Mouse (Mus musculus) T-helper 17 cell (primary cell): ENCODE results near the gene Fbxw2.
"Not testable (repeated sequence)": the region's sequence is repeated elsewhere in the genome, so short reads cannot be mapped to it uniquely, and the experiment has no call there.

Experiments
- in situ Hi-C, 2 experiments: fragments of 300-600 bp; cut with MboI, MseI; formaldehyde crosslinking; loops; 1 replicate in 1 of 2; 2 replicates in 1 of 2; pipeline ENCODE4 v1.15.1; 2025; ENCODE audit warnings: high pct_unique_total_duplicates in 2 of 2

Gene Fbxw2

DNA sequence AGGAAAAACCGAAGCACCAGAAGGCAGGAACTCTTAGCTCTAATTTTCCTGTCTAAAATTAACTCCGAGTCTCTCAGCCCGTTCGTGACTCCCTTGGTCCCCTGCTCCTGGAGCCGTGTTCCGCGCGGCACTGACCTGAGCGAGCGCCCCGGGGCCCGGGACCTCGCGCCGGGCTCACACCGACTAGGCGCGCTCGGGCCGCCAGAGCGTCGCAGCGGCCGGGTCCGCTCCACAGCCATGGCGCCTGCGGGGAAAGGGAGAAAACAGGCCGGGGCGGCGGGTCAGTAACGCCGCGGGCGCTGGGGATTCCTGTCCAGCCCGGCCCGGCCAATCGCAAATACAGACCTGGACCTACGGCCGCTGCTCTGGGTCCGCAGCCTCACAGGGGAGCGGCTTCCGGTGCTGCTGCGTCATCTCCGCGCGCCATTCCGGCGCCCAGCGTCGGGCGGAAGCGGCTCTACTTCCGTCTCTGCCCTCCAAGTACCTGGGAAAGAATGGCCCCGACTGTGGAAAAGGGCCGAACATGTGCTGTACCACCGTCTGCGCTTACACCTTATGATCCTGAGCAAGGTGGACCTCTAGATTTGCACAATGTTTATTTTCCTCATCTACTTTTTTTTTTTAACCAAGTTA is at the start of gene Fbxw2:
TSS of gene Fbxw2 (minus strand) at position 485 of the 633 bp plus-strand sequence.
- in situ Hi-C loops = no loop called here

- in situ Hi-C loops = loop anchor here (5.0 to 25.0 kb wide), 2 partner anchors 92 to 463 kb away; partner anchors contain the start of gene Mapkap1 (in 1 of the 2)
These were observed 48.8 kb upstream of the Fbxw2 start, which contains the start of gene Psmd5 for GRCm38 (mm10) chr2:34874816-34875345. Psmd5 (minus strand) TSS chr2:34874968.

DNA sequence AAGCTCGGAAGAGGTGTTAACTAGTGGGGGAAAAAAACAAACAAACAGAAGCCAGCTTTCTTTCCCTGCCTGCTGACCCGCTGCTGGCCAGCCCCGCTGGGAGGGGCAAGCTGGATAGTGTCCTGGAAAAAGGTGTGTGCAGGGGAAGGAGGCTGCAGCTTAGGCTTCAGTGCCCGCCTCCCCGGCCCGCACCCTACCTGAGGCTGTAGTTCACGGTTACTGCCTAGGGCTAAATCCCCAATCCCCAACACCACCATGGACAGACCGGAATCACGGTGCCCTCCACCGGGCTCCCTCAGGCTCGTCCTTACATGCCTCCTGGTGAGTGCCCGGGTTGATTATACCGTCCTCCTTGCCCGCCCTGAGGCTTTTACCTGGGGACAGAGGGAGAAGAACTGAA is 48.2 kb upstream of the Fbxw2 start, which contains the start of gene Cutal:
TSS of gene Cutal (plus strand) at position 126 of the 400 bp plus-strand sequence.
- in situ Hi-C loops = loop anchor here in 1 of 2 experiments (5.0 kb wide), 1 partner anchor 93 kb away; no protein-coding TSS in a partner anchor

DNA sequence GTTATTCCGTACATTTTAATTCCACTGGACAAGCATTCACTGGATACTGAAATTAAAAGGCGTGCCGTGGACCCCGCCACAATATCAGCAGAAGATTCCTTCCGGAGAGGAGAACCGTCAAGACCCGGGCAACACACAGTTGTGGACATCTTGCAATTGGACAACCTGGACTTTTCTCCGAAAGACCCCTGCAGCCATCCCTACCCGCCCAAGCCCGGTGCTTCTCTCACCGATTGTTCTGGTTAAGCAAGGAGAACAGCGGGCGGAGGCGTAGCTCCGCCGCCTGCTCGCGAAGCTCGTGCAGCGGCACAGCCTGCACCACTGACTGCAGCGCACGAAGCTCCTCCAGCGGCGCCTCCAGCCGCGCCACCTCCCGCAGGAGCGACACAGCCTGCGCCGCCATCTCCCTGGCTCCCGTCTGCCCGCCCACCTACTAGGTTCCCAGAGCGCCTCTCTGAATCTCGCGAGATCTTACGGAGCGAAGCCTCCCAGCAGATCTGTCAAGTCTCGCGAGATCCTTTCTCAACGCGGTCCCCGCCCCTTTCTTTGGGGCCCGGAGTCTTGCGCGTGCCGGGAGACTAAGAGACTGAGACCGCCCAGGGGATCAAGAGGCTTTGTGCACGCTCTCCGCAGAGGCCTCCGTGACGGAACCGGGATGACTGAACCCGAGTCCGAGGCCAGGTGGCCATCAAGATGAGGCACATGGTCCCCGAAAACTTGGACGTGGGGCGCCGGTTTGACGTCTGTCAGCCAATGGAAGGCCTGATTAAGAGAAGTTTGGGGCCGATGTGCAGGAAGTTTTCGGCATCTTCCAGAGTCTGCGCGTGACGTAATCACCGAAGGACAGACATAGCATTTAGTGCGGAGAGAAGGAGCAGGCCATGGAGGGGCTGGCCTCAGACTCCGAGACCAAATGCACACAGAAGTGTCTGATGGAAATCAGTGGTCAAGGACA is 44.7 kb upstream of the Fbxw2 start:
- in situ Hi-C loops = loop anchor here in 1 of 2 experiments (5.0 kb wide), 1 partner anchor 97 kb away; no protein-coding TSS in a partner anchor

DNA sequence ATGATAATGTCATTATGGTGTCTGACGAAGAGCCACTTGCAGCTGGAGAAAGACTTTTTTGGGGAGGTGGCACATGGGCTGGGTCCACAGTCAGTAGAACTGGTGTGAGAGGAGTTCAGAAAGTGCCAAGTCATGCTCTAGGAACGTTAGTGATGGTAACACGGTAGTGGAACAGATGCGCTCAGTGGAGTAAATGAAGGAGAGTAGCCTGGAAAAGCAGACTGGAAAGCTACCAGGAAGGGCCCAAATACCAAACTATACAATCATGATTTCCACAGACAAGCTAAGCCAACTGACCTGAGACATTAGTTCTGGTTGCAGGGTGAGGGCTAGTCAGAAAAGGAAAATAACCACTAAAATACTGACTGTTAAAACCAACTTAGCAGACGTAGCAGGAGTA is 43.6 kb upstream of the Fbxw2 start:
- in situ Hi-C loops = loop anchor here in 1 of 2 experiments (5.0 kb wide), 1 partner anchor 98 kb away; no protein-coding TSS in a partner anchor

- in situ Hi-C loops = no loop called here
These were observed 31.6 kb upstream of the Fbxw2 start for GRCm38 (mm10) chr2:34857728-34858127.

DNA sequence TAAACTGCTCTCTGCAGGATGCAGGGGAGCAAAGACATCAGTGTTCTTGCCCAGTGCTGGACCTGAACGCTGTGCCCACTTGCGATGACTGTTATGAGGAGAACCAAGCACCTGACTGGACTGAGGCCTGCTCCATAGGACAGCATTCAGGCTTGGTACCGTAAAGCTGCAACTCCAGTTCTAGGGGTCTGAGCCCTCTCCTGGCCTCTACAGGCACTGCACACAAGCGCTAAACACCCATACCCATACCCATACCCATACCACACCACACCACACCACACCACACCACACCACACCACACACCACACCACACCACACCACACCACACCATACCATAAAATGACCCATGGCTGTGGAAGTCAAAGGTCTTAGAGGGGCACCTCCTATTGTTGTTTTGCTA is 29.2 kb upstream of the Fbxw2 start:
- in situ Hi-C loops = no loop called here

- in situ Hi-C loops = no loop called here
These were observed 21.6 kb upstream of the Fbxw2 start for GRCm38 (mm10) chr2:34847702-34848101.

DNA sequence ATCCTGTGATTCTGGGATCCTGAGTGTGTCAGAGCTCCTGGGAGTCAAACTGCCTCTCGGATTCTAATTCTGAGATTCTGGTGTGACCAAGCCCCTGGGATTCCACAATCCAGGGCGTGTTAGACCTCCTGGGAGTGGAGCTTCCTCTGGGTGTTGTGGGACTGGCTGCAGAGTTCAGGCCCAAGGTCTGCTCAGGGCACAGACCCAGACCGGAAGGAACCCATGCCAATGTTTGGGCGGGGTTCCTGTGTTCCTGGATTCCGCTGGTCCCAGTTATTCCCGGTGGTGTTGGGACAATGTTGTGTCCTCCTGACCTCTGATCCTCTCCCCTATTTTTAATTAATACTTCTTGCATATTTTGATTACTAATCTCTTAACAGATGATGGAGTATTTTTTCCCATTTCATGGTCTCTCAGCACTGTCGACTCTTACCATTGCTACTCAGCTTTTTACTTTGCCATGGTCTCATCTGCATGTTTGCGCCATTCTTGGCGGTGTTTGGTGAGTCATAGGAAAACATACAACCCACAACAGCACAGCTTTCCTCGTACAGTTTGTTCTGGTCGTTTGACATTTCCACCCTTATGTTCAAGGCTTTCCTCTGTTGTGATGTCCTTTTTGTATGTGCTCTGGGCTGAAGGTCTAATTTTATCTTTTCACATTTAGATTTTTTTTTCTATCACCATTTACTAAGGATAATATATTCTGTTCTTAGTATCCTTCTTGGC is 17.3 kb upstream of the Fbxw2 start:
- in situ Hi-C loops = no loop called here

- in situ Hi-C loops = no loop called here
These were observed 15.6 kb upstream of the Fbxw2 start for GRCm38 (mm10) chr2:34841706-34842105.

DNA sequence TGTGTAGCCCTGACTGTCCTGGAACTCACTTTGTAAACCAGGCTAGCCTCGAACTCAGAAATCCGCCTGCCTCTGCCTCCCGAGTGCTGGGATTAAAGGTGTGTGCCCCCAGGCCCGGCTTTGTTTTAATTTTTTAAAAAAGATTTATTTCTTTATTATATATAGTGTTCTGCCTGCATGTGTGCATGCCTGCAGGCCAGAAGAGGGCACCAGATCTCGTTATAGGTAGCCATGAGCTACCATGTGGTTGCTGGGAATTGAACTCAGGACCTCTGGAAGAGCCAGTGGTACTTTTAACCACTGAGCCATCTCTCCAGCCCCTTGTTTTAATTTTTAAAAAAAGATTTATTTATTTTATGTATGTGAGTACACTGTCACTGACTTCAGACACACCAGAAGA is 14.0 kb upstream of the Fbxw2 start:
- in situ Hi-C loops = not testable (repeated sequence)

GRCm38 (mm10) chr2:34835669-34836068 is 9.6 kb upstream of the Fbxw2 start:
- in situ Hi-C loops = no loop called here

DNA sequence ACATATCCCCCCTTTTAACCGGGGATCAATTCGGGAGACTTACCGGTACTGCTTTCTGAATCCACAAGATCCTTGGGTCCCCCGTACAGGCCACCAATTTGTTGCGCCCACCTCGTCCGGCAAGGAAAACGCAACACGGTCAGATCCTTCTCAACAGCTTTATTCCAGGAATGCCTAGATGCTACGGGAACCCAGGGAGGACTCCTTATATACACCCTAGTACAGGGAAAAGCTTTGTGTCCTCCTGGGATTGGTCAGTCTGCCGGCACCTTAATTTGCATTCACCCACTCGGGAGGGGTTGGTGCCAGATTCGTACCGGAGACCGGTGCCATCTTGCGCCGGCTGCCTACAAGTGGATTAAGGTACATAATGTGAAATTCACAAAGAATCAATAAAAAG is 7.5 kb upstream of the Fbxw2 start:
- in situ Hi-C loops = no loop called here

DNA sequence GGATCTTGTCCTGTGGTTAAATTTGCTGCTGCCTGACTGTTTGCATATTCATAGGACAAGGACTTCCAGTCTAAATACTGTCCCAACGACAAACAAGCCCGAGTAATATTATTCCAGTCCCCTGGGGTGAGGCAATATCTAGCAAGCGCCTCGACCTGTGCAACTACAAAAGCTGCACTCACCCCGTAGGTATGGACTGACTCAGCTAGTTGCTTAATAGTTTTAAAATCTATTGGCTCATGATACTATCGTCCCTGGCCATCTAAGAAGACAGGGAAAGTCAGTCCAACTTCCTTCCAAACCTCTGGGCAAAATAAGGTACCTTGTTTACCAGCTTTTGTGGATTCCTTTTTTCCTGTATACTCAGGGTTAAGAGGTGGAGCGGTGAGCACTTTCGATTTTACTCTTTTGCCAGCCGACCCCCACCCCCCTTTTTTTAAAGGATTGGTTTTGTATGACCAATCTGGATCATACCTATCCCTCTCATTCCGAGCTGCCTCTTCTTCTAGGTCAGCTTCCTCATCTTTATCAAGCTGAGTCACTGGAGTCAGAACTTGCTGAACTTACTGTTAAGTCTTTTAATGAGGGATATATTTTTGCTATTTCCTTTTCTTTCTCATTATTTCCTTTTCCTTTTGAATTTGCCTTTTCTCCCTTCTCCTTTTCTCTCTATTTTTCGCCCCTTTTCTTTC is 6.8 kb upstream of the Fbxw2 start, which contains the start of gene Gm34653:
TSS of gene Gm34653 (plus strand) at position 242 of the 692 bp plus-strand sequence.
- in situ Hi-C loops = not testable (repeated sequence)

GRCm38 (mm10) chr2:34830066-34830465 is 4.0 kb upstream of the Fbxw2 start:
- in situ Hi-C loops = not testable (repeated sequence)

DNA sequence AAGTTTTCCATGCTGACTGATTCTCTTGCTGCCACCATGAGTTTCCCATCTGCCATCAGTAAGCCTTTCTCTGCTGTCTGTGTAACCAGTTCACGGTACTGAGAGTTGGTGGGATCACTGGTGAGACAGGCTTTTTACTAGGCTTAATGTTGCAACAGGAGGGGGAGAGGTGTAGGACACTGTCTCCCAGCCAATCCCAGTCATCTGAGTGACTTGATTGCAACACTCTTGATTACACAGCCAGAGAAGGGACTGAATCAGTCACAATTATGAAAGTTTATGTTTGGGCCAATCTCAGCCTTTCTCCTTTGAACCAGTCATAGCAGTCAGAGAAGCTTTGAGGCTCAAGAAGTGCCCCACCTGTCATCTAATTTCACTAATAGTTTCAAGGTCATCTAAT is 1.9 kb upstream of the Fbxw2 start:
- in situ Hi-C loops = no loop called here

- in situ Hi-C loops = no loop called here
These were observed 1.5 kb upstream of the Fbxw2 start for GRCm38 (mm10) chr2:34827591-34827990.

DNA sequence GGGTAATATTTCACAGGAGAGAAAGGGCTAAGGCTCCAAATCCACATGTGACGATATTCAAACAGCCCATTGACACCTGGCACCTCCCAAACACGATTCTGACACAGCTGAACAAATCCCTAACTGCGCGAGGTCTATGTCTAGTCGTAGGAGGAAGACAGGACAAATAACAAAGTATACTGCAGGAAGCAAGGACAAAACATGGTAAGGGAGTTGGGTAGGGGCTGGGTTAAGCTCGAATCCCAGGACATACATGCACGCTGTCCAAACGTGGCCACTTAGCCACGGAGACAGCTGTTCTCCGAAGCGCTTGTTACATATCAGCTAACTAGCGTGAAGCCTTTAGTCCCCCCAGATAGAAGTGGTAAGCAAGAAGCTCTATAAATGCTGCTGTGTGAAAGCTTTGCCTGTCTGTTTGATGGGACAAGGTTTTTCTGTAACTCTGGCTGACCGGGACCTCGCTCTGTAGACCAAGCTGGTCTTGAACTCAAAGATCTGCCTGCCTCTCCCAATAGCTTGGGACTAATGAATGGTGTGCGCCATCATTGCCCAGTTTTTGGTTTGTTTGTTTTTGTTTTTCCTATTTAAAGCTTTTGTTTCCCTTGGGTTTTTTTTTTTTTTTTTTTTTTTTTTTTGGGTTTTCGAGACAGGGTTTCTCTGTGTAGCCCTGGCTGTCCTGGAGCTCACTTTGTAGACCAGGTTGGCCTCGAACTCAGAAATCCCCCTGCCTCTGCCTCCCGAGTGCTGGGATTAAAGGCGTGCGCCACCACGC is 535 bp upstream of the Fbxw2 start:
- in situ Hi-C loops = no loop called here

- in situ Hi-C loops = no loop called here
These were observed 7.6 kb downstream of the Fbxw2 start for GRCm38 (mm10) chr2:34818492-34818891.

DNA sequence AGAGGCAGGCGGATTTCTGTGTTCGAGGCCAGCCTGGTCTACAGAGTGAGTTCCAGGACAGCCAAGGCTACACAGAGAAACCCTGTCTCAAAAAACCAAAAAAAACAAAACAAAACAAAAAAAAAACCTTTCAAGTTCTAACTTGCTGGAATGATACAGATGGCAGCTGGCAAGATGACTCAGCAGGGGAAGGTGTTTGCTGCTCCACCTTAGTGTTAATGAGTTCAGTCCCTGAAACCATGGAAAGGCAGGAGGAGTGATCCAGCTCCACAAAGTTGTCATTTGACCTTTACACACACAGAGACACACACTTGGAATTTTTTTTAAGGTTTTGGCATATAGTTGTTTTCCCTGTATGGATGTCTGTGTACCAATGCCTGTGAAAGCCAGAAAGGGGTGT is 10.2 kb downstream of the Fbxw2 start:
- in situ Hi-C loops = not testable (repeated sequence)
